Mouse (Mus musculus) spleen, postnatal 4 days (tissue): ENCODE results near the gene Rasl11a.
A peak's percentile ranks its signal among the peaks of the same experiment; 100 is the strongest.
"Not testable (repeated sequence)": the region's sequence is repeated elsewhere in the genome, so short reads cannot be mapped to it uniquely, and the experiment has no call there.

Experiments used
- DNase-seq, 2 experiments: peaks; one replicate each; pipeline ENCODE4 v3.0.0; 2022; ENCODE audit warnings: low spot score in 2 of 2

Gene Rasl11a

DNA sequence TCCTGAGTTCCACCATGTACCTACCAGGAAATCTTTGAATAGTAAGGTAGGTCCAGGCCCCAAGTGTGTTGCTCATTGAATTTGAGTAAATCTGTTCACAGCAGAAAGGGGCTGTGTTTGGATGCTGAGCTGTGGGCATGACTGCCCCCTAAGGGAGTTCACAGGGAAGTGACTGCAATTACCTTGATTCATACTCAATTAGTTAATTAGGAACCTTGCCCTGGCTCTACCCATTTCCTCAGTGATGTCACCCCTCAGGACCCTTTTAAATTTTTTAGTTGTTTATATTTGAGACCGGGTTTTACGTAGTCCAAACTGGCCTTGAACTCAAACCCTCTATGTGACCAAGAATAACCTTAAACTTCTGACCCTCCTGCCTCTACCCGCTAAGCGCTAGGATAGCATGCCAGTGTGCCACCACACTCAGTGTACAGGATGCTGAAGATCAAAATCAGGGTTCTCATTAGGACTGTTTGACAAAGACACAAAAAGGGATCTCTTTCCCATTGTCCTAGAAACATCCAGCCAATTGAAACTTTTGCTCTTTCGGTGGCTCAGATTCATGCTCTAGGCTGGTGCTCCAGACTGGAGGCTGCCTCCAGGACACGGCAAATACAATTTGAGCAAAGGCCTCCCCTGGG is 450 bp upstream of the Rasl11a start:
- no peak for DNase-seq

DNA sequence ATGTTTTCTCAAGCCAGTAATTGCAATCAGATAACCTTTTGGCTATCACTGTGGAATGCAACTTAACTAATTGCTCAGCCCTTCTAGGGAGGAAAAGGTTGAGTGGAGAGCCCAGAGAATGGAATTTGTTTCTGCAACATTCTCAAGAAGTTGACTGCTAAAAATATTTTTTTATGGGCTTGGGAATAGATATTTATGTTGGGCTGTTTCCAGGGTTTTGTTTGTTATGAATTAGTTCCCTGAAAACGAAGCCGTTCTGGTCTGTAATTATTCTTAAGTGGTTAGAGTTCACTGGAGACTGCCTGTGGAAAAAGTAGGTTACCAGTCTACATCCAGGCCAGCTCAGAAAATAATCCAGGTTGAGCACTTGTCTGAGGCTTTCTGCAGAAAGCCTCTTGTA is 1.6 kb downstream of the Rasl11a start:
- no peak for DNase-seq

DNA sequence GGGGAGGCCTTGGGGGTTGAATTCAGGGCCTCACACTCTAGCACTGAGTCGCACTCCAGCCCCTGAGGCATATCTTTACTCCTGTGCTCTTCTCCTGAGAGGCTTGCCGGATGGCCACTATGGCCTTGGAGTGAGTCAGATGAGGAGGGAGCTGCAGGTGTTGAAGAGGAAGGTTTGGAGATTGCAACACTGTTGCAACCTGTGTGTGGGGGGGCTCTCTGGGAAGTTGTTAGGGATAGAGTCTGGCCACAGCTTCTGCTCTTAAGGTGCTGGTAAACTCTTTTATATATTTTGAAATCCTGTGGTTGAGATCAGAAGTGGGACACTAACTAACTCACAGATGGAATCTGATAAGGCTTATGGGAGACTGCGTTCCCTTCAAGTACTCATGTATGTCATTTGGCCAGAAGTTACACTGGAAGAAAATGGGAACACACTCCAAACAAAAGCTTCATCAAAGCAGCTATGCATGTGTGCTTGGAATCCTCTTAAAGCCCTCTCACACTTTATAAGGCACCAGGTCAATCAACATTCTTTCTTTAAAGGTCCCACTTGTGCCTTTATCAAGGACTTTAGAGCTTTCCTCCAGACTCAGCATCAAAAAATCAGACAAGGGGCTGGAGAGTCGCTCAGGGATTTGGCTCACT is 4.2 kb downstream of the Rasl11a start:
- no peak for DNase-seq

DNA sequence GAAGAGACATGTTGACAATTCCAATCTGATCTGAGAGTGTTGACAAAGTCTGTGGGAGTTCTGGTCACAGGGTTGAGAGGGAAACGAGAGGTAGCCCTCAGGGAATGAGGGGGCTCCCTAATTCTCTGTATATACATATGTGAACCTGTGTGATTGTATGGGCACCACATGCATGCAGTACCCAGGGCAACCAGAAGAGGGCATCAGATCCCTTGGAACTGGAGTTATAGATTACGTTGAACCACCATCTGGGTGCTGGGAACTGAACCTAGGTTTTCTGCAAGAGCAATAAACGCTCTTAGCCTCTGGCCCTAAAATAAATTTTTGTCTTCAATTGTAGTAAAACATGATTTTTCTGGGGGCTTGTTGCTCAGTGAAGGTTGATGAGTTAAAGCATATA is 11.2 kb downstream of the Rasl11a start:
- DNase-seq, result no peak

DNA sequence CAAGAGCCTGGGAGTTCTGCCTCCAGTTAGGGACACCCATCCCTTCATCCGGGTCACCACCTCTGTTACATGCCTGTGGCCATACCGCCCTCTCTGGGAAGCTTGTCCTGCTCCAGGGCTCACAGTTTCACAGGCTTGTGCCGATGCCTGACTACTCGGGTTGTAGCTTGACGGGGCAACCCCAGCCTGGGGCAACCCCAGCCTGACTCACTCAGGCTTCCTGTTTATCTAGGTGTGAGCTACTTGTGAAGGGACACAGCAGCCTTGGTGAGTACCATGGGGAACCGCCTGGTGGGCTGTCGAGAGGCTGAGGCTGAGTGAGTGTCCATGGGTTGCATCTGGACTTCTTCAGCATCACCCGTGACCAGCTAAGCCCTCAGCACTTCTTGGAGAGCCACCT is 12.7 kb downstream of the Rasl11a start:
- DNase-seq, result no peak

DNA sequence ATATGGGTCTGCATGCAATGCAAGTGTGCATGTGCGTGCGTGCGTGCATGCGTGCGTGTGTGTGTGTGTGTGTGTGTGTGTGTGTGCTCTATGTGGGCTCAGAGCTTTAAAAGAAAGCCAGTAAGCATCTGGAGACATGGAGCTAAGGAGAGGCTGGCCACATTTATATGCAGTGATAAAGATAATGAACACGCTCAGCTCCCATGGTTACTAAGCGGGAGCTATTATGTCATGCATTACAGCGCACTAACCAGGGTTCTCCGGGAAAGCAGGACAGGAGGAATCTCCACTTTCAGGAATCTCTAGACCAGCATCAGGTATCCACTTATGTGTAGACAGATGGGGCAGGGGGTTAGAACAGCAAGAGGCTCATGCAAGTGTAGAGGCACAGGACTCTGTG is 13.9 kb downstream of the Rasl11a start:
- no peak for DNase-seq

DNA sequence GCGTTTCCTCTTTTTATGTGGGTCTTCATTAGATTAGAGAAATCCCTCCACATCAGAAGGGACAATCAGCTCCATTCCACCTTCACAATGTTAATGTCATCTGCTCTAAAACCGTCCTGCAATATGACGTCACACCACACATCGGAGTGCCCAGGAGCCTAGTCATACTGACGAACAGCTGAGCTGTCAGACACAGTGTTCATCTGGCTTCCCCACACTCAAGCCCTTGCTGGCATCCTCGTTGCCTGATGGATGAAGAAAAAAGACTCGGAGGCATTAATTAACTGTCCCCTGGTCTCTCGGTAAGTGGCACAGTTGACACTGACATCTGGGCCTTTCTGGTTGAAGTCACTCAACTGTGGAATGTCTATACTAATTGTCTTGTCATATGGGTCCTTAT is 14.4 kb downstream of the Rasl11a start:
- DNase-seq, result no peak

DNA sequence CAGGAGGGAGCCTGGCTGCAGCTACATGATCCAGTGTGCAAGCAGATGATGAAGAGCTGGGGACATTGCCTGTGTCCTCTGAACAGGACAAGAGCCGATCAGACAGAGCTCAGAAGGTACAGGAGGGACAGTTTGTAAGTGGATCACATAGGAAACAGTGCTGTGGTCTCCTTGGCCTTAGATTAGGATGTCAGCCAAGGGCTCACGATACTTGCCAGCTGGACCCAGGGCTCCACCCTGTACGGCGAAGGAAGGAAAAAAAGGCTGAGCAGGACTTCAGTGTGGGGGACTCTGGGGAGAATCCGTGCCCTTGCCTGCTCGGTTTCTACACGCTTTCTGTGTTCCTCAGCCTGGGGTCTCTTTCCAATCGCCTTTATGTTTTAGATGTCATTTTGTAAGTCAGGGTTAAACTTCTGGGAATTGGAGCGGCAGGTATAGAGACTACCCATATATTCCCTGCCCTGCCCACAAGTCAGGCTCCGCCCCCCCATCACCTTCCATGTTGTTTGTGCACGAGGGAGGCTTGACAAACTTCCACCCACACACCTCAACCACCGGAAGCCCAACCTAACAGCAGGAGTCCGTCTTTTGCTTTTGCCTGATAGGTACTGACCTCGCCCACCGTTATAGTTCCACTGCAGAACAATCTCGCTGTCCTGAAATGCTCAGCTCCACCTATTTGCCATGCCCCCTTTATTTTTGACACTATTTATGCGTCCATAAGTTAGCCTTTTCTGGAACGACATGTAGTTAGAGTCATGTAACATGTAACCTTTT is 15.5 kb downstream of the Rasl11a start:
- DNase-seq, result no peak

DNA sequence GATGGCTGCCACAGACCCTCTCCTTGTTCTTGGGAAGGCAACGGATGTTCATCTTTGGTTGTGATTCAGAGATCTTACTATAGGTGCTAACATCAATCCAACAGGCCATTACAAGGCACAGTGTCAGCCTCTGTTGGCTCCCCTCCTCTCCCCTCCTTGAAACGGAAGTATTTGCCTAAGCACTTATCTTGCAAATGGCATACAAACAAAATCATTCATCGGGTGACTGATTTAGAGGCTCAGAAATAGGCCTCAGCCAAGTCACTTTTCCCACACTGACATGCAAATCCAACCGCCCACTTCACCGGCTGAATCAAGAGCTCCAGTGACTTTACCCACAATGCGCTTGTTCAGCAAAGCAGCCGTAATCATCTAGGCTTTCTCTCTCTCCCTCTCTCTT is 16.7 kb downstream of the Rasl11a start:
- DNase-seq, result no peak

DNA sequence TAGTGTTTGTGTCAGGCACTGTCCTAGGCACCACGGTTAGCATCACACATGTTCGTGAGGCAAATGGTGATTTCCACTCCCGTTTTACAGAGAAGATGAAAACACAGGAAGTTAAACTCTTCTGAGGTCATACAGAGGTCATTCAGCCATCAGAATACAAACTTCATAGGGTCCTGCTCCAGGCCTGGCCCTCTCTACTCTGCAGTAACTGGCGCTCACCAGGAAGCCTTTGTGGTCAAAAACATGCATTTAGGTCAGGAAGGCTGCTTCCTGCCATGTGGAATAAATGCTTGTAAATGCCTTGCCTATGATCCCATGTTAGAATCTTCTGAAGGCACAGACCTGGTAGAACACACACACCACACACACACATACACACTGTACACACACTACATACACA is 20.6 kb downstream of the Rasl11a start:
- DNase-seq, result no peak

DNA sequence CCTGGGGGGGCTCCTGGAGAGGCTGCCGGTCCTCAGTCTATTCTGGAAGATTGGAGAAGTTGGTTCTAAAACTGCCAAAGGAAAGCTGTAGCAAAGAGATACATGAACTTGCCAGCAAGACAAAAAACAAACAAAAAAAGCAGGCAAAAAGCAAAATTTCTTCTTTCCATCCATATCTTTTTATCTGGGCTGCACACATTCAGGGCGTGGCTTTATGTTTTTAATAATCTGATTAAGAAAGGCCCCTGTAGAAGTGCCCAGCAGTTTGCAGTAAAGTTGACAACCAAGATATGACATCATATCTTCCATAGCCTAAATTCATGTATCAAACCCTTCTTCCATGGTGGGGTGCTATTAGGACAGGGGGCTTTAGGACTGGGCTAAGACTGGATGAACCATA is 21.4 kb downstream of the Rasl11a start:
- no peak for DNase-seq

DNA sequence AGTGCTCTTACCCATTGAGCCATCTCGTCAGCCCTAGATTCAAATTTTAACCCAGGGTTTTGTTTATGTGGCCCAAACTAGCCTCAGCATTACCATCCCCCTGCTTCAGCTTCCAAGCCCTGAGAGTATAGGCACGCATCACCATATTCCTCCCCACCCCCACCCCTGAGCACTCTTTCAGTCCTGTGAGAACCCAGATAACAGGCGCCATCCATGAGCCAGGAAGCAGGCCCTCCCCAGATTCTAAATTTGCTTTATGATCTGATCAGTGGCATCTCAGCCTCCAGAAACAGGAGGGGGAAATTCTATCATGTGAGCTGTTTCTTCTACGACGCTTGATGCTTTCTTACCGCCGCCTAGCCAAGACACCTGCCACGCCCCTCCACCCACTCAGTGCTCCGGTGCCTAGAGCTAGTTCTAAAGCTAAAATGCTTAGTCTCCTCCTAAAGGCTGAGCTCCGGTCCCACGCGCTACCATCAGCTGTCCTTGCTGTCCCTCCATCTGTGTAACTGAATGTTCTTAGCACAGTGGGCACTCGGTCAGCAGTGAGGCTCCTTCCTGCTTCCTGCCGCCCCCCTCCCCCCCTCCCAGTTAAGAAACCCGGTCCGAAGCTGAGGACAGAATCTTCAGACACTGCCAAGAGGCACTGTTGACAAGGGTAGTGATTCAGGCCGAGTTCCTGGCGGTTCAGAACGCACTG is 22.5 kb downstream of the Rasl11a start:
- DNase-seq, result peak; percentile 54 to 72

DNA sequence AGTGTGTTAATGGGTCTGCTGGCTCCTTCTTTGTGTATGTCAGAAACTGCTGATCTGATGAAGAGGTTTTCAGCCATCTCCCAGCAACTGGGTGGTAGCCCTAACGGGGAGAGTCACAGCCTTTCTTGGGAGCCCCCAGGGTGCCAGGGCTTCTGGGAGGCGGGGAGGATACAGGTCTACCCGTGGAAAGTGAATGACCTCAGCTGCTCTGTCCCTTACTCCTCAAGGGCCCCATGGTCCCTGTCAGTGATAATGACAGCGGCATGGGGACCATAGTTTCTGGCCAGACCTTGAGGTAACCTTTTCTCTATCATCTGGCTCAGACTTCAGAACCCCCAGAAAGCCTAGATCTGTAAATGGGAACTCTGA is 23.1 kb downstream of the Rasl11a start:
- DNase-seq, result no peak

DNA sequence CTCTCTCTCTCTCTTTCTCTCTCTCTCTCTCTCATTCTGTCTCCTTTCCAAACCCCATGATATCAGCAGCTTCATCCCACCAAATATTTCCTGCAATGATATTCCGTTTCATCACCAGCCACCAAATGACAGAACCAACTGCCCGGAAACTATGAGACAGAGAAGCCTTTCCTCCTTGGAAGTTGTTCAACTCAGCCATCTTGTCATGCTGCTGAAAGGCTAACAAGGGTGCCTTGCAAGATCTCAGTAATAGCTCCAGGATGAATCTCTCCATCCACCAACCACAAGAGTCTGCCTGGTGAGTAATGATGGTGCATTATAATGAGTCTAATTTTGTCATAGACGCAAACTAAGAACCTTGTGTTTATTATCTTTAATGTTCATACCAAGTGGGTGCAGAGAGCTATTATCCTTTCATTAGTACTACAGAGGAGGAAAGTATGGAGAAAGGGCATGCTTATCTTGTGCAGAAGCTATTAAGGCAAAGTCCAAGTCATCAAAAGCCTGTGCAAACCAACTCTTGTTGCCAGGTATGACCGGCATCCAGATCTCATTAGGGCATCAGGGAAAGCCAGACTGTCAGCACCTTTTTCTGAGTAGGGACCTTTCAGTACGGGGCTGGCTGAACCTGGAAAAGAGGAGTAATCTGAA is 28.2 kb downstream of the Rasl11a start:
- DNase-seq, result no peak

DNA sequence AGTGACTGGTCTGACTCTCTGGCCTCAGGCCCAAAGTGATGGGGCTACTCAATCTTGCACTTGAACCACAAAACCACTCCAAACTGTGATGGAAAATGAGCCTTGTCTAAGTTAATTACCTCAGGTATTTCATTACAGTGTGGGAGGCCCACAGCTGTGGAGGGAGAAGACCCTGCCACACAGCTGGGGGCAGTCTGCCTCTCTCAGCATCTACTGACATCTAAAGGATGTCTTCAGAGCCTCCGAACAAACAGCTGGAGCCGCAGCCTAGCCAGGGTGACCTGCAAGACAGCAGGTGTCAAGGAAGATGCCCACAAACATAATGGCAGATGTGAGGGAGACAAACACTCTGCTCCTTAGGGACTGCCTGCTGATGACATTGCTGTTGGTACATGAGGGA is 31.2 kb downstream of the Rasl11a start:
- no peak for DNase-seq

DNA sequence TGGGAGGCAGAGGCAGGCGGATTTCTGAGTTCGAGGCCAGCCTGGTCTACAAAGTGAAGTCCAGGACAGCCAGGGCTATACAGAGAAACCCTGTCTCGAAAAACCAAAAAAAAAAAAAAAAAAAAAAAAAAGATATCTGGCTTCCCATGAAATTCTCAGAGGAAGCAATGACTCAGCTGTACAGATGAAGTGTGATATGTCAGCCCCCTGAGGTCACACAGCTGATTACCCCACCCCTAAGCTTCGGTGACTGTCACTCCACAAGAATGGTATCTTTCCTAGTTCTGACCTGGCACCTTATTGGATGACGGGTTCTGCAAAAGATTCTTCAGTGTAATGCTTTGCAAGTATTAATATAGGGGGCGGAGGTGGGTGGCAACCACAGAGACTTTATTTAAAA is 33.0 kb downstream of the Rasl11a start:
- not testable (repeated sequence) for DNase-seq

DNA sequence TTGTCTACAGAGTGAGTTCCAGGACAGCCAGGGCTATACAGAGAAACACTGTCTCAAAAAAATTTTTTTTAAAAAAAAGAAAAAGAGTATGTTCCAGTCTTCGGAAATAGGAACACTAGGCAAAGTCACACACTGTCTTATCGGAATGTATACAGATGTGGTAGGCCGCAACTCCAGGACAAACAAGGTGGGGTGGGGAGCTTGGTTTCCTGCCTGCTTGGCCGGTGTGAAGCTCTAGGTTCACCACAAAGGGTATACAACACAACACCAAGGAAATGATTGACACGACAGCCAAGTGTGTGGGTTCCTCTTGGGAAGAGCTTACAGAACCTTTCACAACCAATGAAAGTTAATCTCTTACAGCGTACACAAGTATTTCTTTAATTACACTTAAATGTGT is 37.4 kb downstream of the Rasl11a start:
- DNase-seq, result no peak

DNA sequence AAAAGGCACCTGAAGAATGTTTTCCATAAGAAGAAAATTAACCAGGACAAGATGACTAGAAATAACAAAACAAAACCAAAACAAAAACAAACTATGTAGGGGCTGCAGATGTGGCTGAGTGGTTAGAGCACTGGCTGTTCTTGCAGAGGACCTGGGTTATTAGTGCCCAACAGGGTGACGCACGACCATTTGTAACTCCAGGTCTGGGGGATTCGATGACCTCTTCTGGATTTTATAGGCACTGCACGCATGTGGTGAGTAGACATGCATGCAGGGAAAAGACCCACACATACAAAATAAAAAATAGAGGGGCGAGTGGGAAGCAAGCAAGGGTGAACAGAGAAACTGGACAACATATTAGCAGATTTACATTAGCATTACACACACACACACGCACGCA is 38.2 kb downstream of the Rasl11a start:
- DNase-seq, result no peak

DNA sequence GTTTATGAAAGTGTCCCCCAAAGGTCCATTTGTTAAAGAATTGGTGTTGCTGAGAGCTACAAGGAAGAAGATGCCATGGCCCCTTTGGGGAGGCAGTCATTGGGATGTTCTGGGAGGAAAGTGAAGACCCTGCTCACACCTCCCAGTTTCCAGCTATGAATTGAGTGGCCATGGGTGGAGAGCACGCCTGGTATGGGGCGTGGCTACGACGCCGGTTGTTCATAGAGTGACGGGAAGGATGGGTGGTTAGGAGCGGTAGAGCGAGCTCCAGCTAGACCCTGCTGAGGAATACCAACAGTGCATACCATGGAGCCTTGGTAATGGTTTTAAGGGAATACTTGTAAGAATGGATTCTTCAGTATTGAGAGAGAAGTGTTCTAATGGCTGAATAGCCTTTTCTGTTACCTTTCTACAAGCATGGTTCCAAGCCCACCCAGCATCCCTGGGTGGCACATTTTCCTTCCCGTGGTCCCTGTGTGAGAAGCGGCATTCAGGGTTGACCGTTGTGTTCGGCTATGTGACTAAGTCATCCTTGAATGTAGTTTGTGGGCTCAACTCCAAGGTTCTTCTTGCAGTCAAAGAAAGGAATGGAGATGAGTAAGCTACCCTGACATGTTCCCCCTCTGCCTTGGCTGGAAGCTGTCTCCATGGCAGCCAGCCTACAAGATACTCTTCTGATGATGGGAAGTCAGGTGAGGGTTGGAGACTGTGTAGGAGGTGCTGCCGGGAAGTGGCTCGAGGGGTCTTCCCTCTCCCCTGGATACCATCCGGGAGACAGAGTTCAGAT is 38.8 kb downstream of the Rasl11a start:
- no peak for DNase-seq

DNA sequence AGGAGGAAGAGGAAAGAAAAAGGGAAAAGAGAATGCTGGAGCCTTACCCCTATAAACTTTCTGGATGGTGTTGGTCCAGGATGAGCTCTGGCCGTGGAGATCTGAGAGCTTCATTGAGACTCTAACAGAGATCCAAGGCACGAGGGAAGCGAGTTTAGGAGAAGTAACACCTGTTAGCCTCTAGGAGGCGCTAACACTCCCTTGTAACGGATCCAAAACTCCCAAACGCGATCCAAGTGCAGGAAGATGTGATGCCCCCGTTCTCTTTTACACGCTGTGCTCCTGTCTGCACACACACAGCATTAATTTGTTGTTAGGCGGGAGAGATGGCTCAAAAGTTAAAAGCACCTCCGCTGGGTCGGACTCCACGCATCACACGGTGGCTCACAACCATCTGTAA is 46.3 kb downstream of the Rasl11a start:
- peak in 1 of 2 experiments; percentile 60 for DNase-seq

DNA sequence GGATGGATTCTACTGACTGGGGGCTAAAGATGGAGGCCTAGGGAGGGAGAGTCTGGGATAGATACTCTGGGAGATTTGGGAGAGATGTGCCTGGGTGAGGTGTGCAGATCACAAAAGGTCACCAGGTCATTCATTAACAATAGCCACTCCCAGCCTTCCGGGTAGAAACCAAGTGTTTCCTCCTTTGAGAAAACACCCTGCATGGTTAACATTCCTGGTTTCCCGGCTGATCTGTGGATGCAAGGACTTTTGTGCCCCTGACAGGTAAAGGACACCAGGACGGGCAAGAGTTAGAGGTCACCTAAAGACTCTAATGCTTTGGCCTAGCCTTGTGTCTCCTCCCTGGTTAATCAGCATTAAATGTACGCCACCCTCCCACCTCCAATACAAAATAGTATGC is 48.0 kb downstream of the Rasl11a start:
- no peak for DNase-seq
